Mouse (Mus musculus) small intestine, adult 2 months (tissue): Measurements from ENCODE around the gene Lama4.

ENCODE experiments used
- CTCF ChIP-seq: fragments of 200-500 bp; IDR thresholded peaks from 2 replicates; pipeline ENCODE4 v1.5.1; 2012; ENCODE audit warnings: low read depth, mild to moderate bottlenecking, control low read depth, inconsistent platforms, low read length, moderate library complexity, mixed read lengths; ENCODE audit not compliant: insufficient replicate concordance, insufficient read length; ENCODE audit errors: extremely low read depth
- POLR2A ChIP-seq: fragments of 200-500 bp; IDR thresholded peaks from 2 replicates; pipeline ENCODE4 v1.6.1; 2012; ENCODE audit warnings: low read depth, mild to moderate bottlenecking, control low read depth, inconsistent platforms, low read length, moderate library complexity

- no peak for TF ChIP-seq POLR2A
- no peak for TF ChIP-seq CTCF
These were observed 58.4 kb downstream of the Lama4 start for GRCm38 (mm10) chr10:39023618-39024256.
